Mouse (Mus musculus) spleen, postnatal 36 days (tissue): ENCODE measurements at regions not wholly inside any gene's neighbourhood (a gene's known extent, or its start where the extent isn't known, plus 50 kb on each side); places are given as distances from the start of the nearest gene placed in this dataset.

ENCODE experiments used
- DNase-seq, 2 experiments: peaks; one replicate each; pipeline ENCODE4 v3.0.0; 2022; ENCODE audit warnings: low spot score in 2 of 2, mixed read lengths in 1 of 2

- DNase-seq, result peak in 1 of 2 experiments; percentile 14
These were observed 55.9 kb upstream of the Tbc1d2b start for GRCm38 (mm10) chr9:90326531-90326930.
